Mouse (Mus musculus): Measurements from ENCODE around the gene Zfp219. TPM values are rescaled to one million over a fixed set of nuclear protein-coding genes. Genes with fewer than 3 reads are reported as not detected.

Zfp219 gene
- polyA plus RNA-seq, 1 experiment from 2014 or later = 19.2 TPM

DNA sequence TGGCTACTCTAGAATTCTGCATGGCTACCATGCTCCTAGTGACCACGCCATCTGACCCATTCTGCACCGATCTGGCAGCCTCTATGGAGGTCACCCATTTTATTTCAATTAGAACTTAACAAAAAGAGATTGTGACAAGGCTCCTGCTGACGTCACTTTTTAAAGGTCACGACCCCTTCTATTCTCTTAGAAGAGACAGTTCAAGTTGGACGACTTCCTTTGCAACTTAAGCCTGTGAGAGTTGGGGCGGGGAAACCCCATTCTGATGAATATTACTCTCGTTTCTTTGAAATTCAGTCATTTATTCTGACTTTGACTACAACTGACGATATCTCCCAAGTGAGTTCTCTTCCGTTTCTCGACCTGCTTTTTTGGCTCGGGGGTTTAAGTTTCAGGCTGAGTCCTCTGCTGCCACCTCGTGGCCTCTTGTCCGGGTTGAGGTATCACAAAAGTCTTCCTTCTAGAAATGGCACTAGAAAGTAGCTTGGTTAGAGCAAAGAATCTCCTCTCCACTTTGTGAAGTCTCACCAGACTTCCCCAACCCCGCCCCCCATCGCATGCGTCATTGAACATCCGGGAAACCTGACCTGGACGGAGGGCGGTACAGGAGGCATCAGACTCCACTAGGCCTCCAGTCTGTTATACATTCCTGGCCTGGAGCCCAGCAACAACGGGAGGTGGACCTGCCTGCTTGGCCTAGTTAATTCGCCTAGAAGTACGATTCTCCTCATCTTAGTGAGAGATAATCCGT lies 2.4 kb upstream of the Zfp219 start:
- Histone ChIP-seq H3K4me1 (ENCODE audit: control insufficient read depth in 2 of 2, insufficient read depth in 2 of 2, low read length in 2 of 2) (peaks cover 15 to 27% of the 10 kb centered on the region in 2 experiments), H3K27me3 (ENCODE audit: control insufficient read depth, insufficient read depth, low read length) (no peaks in the 10 kb centered on the region), H3K27ac (replicated peaks in 1 of 2; ENCODE audit: control insufficient read depth in 1 of 2, insufficient read depth in 1 of 2, low read depth in 2 of 2, low read length in 2 of 2) (peak overlapping the region; percentile 85 to 93), H3K9ac (ENCODE audit: low read length) (peak overlapping the region; percentile 63), H3K9me3 (ENCODE audit: control insufficient read depth, low read length) (no peaks in the 10 kb centered on the region), H3K36me3 (ENCODE audit: control insufficient read depth, insufficient read depth, low read length) (no peaks in the 10 kb centered on the region), H3K4me3 (ENCODE audit: control insufficient read depth in 1 of 2, insufficient read depth in 1 of 2, low read depth in 1 of 2, low read length in 2 of 2) (peak overlapping the region; percentile 25 to 33), H3K4me2 (ENCODE audit: low read length) (peak overlapping the region; percentile 71)
- WGBS = 4% methylated on average over 23 of the region's 23 CpGs
- peak; percentile 34 for ATAC-seq (ENCODE audit: insufficient number of reproducible peaks, insufficient read depth, low FRiP score, low read depth)

- 62% methylated on average over 3 of the region's 3 CpGs for WGBS
- Histone ChIP-seq H3K4me3 (ENCODE audit: control insufficient read depth in 1 of 2, insufficient read depth in 1 of 2, low read depth in 1 of 2, low read length in 2 of 2) (peak overlapping the region in 1 of 2 experiments; percentile 33; a peak in 1 of 4 replicates), H3K27ac (replicated peaks in 1 of 2; ENCODE audit: control insufficient read depth in 1 of 2, insufficient read depth in 1 of 2, low read depth in 2 of 2, low read length in 2 of 2) (peak overlapping the region; percentile 85 to 93), H3K36me3 (ENCODE audit: control insufficient read depth, insufficient read depth, low read length) (no peaks in the 10 kb centered on the region), H3K27me3 (ENCODE audit: control insufficient read depth, insufficient read depth, low read length) (no peaks in the 10 kb centered on the region), H3K9ac (ENCODE audit: low read length) (peak overlapping the region; percentile 63), H3K9me3 (ENCODE audit: control insufficient read depth, low read length) (no peaks in the 10 kb centered on the region), H3K4me1 (ENCODE audit: control insufficient read depth in 2 of 2, insufficient read depth in 2 of 2, low read length in 2 of 2) (peaks cover 15 to 27% of the 10 kb centered on the region in 2 experiments), H3K4me2 (ENCODE audit: low read length) (peak overlapping the region; percentile 71)
- no peak for ATAC-seq (ENCODE audit: insufficient number of reproducible peaks, insufficient read depth, low FRiP score, low read depth)
Measured at GRCm38 (mm10) chr14:52022244-52022708, 1.7 kb upstream of the Zfp219 start.

- no peak overlapping the region; the same call in 1 of the 2 replicates for H3K4me2 ChIP-seq (ENCODE audit: low read length)
- H3K27me3 ChIP-seq (ENCODE audit: control insufficient read depth, insufficient read depth, low read length) = no peaks in the 10 kb centered on the region
- H3K27ac ChIP-seq (replicated peaks in 1 of 2; ENCODE audit: control insufficient read depth in 1 of 2, insufficient read depth in 1 of 2, low read depth in 2 of 2, low read length in 2 of 2) = peak overlapping the region in 1 of 2 experiments; percentile 100; a peak in 2 of 4 replicates
- H3K9me3 ChIP-seq (ENCODE audit: control insufficient read depth, low read length) = no peaks in the 10 kb centered on the region
- H3K36me3 ChIP-seq (ENCODE audit: control insufficient read depth, insufficient read depth, low read length) = no peaks in the 10 kb centered on the region
- no peak for ATAC-seq (ENCODE audit: insufficient number of reproducible peaks, insufficient read depth, low FRiP score, low read depth)
- WGBS = 88% methylated on average over 8 of the region's 8 CpGs
- peaks cover 15 to 30% of the 10 kb centered on the region in 2 experiments for H3K4me1 ChIP-seq (ENCODE audit: control insufficient read depth in 2 of 2, insufficient read depth in 2 of 2, low read length in 2 of 2)
- no peak overlapping the region for H3K9ac ChIP-seq (ENCODE audit: low read length)
- H3K4me3 ChIP-seq (ENCODE audit: control insufficient read depth in 1 of 2, insufficient read depth in 1 of 2, low read depth in 1 of 2, low read length in 2 of 2) = no peak overlapping the region
Measured at GRCm38 (mm10) chr14:52021568-52022212, 1.2 kb upstream of the Zfp219 start.

DNA sequence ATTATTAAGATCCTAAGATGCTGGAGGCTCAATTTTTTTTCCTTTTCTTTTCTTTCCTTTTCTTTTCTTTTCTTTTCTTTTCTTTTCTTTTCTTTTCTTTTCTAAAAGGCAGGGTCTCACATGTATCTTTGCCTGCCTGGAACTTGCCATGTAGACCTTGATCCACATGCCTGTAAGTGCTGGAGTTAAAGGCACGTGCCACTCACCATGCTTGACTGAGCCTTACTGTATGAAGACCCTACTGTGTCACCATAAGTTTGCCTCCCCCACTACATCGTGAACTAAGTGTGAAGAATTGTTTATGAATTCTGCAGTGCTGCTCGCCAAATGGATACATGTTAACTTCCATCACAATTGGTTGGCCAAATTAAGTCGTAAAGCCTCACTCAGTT lies 601 bp upstream of the Zfp219 start:
- H3K4me1 ChIP-seq (ENCODE audit: control insufficient read depth in 2 of 2, insufficient read depth in 2 of 2, low read length in 2 of 2) = peaks cover 15 to 36% of the 10 kb centered on the region in 2 experiments
- H3K4me2 ChIP-seq (ENCODE audit: low read length) = peak overlapping the region; percentile 87
- H3K36me3 ChIP-seq (ENCODE audit: control insufficient read depth, insufficient read depth, low read length) = no peaks in the 10 kb centered on the region
- H3K9me3 ChIP-seq (ENCODE audit: control insufficient read depth, low read length) = no peaks in the 10 kb centered on the region
- peak overlapping the region; percentile 96 for H3K9ac ChIP-seq (ENCODE audit: low read length)
- peak overlapping the region; percentile 100 for H3K27ac ChIP-seq (replicated peaks in 1 of 2; ENCODE audit: control insufficient read depth in 1 of 2, insufficient read depth in 1 of 2, low read depth in 2 of 2, low read length in 2 of 2)
- H3K4me3 ChIP-seq (ENCODE audit: control insufficient read depth in 1 of 2, insufficient read depth in 1 of 2, low read depth in 1 of 2, low read length in 2 of 2) = peak overlapping the region in 1 of 2 experiments; percentile 67; a peak in 1 of 4 replicates
- H3K27me3 ChIP-seq (ENCODE audit: control insufficient read depth, insufficient read depth, low read length) = no peaks in the 10 kb centered on the region
- WGBS = 85% methylated on average over 4 of the region's 4 CpGs
- no peak for ATAC-seq (ENCODE audit: insufficient number of reproducible peaks, insufficient read depth, low FRiP score, low read depth)

GRCm38 (mm10) chr14:52019590-52020340 lies 768 bp downstream of the Zfp219 start:
- Histone ChIP-seq H3K9me3 (ENCODE audit: control insufficient read depth, low read length) (no peaks in the 10 kb centered on the region), H3K4me3 (ENCODE audit: control insufficient read depth in 1 of 2, insufficient read depth in 1 of 2, low read depth in 1 of 2, low read length in 2 of 2) (peak overlapping the region; percentile 67 to 72), H3K4me1 (ENCODE audit: control insufficient read depth in 2 of 2, insufficient read depth in 2 of 2, low read length in 2 of 2) (peaks cover 18 to 46% of the 10 kb centered on the region in 2 experiments), H3K36me3 (ENCODE audit: control insufficient read depth, insufficient read depth, low read length) (no peaks in the 10 kb centered on the region), H3K27ac (replicated peaks in 1 of 2; ENCODE audit: control insufficient read depth in 1 of 2, insufficient read depth in 1 of 2, low read depth in 2 of 2, low read length in 2 of 2) (peak overlapping the region; percentile 100), H3K27me3 (ENCODE audit: control insufficient read depth, insufficient read depth, low read length) (no peaks in the 10 kb centered on the region), H3K4me2 (ENCODE audit: low read length) (peak overlapping the region; percentile 87), H3K9ac (ENCODE audit: low read length) (peak overlapping the region; percentile 96)
- WGBS = under 1% methylated on average over 74 of the region's 74 CpGs
- peak; percentile 88 for ATAC-seq (ENCODE audit: insufficient number of reproducible peaks, insufficient read depth, low FRiP score, low read depth)

- peaks cover 18 to 46% of the 10 kb centered on the region in 2 experiments for H3K4me1 ChIP-seq (ENCODE audit: control insufficient read depth in 2 of 2, insufficient read depth in 2 of 2, low read length in 2 of 2)
- 0 out of 2 replicates have a peak, but pooled peaks have one; percentile 0 for ATAC-seq (ENCODE audit: insufficient number of reproducible peaks, insufficient read depth, low FRiP score, low read depth)
Measured at GRCm38 (mm10) chr14:52019051-52019589, 1.4 kb downstream of the Zfp219 start.

More at GRCm38 (mm10) chr14:52019051-52019589, 1.4 kb downstream of the Zfp219 start:
- peak overlapping the region; percentile 87 for H3K4me2 ChIP-seq (ENCODE audit: low read length)
- no peaks in the 10 kb centered on the region for H3K36me3 ChIP-seq (ENCODE audit: control insufficient read depth, insufficient read depth, low read length)
- peak overlapping the region; percentile 84 to 100 for H3K27ac ChIP-seq (replicated peaks in 1 of 2; ENCODE audit: control insufficient read depth in 1 of 2, insufficient read depth in 1 of 2, low read depth in 2 of 2, low read length in 2 of 2)
- no peaks in the 10 kb centered on the region for H3K27me3 ChIP-seq (ENCODE audit: control insufficient read depth, insufficient read depth, low read length)
- H3K9ac ChIP-seq (ENCODE audit: low read length) = peak overlapping the region; percentile 96
- peak overlapping the region; percentile 63 to 67 for H3K4me3 ChIP-seq (ENCODE audit: control insufficient read depth in 1 of 2, insufficient read depth in 1 of 2, low read depth in 1 of 2, low read length in 2 of 2)
- 32% methylated on average over 12 of the region's 12 CpGs for WGBS
- H3K9me3 ChIP-seq (ENCODE audit: control insufficient read depth, low read length) = no peaks in the 10 kb centered on the region

All from heart, embryonic 14.5 days (tissue).